Mouse (Mus musculus): ENCODE measurements around the gene Ppa2. TPM values are rescaled to one million over a fixed set of nuclear protein-coding genes. Genes with fewer than 3 reads are reported as not detected.

Ppa2 gene
- 85.5 and 88.5 TPM in 2 replicates for polyA plus RNA-seq (2014; fragmentation: Nextera tagmentation; extraction: Ambion mirVana)

- WGBS, result under 1% methylated on average over 70 of the region's 95 CpGs
Measured at GRCm38 (mm10) chr3:133309954-133310808, at the start of gene Ppa2. TSS of gene Ppa2 (plus strand) at chr3:133310110.

GRCm38 (mm10) chr3:133271887-133272286, 38.0 kb upstream of the Ppa2 start:
- Histone ChIP-seq H3K9me3 (ENCODE audit: control insufficient read depth, low read length) (no peaks in the 10 kb centered on the region), H3K4me1 (ENCODE audit: control insufficient read depth, insufficient read depth, low read length) (no peaks in the 10 kb centered on the region), H3K36me3 (ENCODE audit: control insufficient read depth, insufficient read depth, low read length) (no peaks in the 10 kb centered on the region), H3K27me3 (ENCODE audit: control insufficient read depth, insufficient read depth, low read length) (no peaks in the 10 kb centered on the region), H3K4me2 (no peak overlapping the region), H3K27ac (ENCODE audit: low read depth, low read length) (no peak overlapping the region), H3K9ac (ENCODE audit: low read length) (no peak overlapping the region), H3K4me3 (ENCODE audit: low read depth, low read length) (no peak overlapping the region)
- 19% methylated on average over 3 of the region's 3 CpGs for WGBS
- DNase-seq (ENCODE audit: low spot score, missing footprints), result peak; percentile 92
- no peak for ATAC-seq (ENCODE audit: low FRiP score)

More at GRCm38 (mm10) chr3:133309954-133310808, at the start of gene Ppa2:
- Histone ChIP-seq H3K9ac (ENCODE audit: low read length) (peak within 1 kb of the TSS; percentile 93), H3K4me3 (ENCODE audit: low read depth, low read length) (peak within 1 kb of the TSS; percentile 78), H3K9me3 (ENCODE audit: control insufficient read depth, low read length) (no peaks in the 10 kb centered on the region), H3K36me3 (ENCODE audit: control insufficient read depth, insufficient read depth, low read length) (no peaks in the 10 kb centered on the region), H3K4me2 (peak within 1 kb of the TSS; percentile 60), H3K27ac (ENCODE audit: low read depth, low read length) (peak within 1 kb of the TSS; percentile 95), H3K4me1 (ENCODE audit: control insufficient read depth, insufficient read depth, low read length) (peaks cover 2% of the 10 kb centered on the region; the same call in 1 of the 2 replicates), H3K27me3 (ENCODE audit: control insufficient read depth, insufficient read depth, low read length) (no peaks in the 10 kb centered on the region)
- DNase-seq (ENCODE audit: low spot score, missing footprints) (peak; percentile 99), ATAC-seq (ENCODE audit: low FRiP score) (peak; percentile 94)

GRCm38 (mm10) chr3:133284587-133284986, 25.3 kb upstream of the Ppa2 start:
- Histone ChIP-seq H3K9ac (ENCODE audit: low read length) (no peak overlapping the region), H3K4me1 (ENCODE audit: control insufficient read depth, insufficient read depth, low read length) (no peaks in the 10 kb centered on the region), H3K27me3 (ENCODE audit: control insufficient read depth, insufficient read depth, low read length) (no peaks in the 10 kb centered on the region), H3K27ac (ENCODE audit: low read depth, low read length) (no peak overlapping the region), H3K4me2 (no peak overlapping the region), H3K36me3 (ENCODE audit: control insufficient read depth, insufficient read depth, low read length) (no peaks in the 10 kb centered on the region), H3K9me3 (ENCODE audit: control insufficient read depth, low read length) (no peaks in the 10 kb centered on the region), H3K4me3 (ENCODE audit: low read depth, low read length) (no peak overlapping the region)
- ATAC-seq (ENCODE audit: low FRiP score) (no peak), DNase-seq (ENCODE audit: low spot score, missing footprints) (no peak)
- 87% methylated on average over 5 of the region's 5 CpGs for WGBS

GRCm38 (mm10) chr3:133288795-133289194, 21.1 kb upstream of the Ppa2 start:
- Histone ChIP-seq H3K4me1 (ENCODE audit: control insufficient read depth, insufficient read depth, low read length) (no peaks in the 10 kb centered on the region), H3K36me3 (ENCODE audit: control insufficient read depth, insufficient read depth, low read length) (no peaks in the 10 kb centered on the region), H3K9me3 (ENCODE audit: control insufficient read depth, low read length) (no peaks in the 10 kb centered on the region), H3K27ac (ENCODE audit: low read depth, low read length) (no peak overlapping the region), H3K4me3 (ENCODE audit: low read depth, low read length) (no peak overlapping the region), H3K9ac (ENCODE audit: low read length) (no peak overlapping the region), H3K4me2 (no peak overlapping the region), H3K27me3 (ENCODE audit: control insufficient read depth, insufficient read depth, low read length) (no peaks in the 10 kb centered on the region)
- DNase-seq (ENCODE audit: low spot score, missing footprints) (no peak), ATAC-seq (ENCODE audit: low FRiP score) (no peak)
- WGBS, result 93% methylated on average over 2 of the region's 2 CpGs

GRCm38 (mm10) chr3:133304328-133304727, 5.6 kb upstream of the Ppa2 start:
- Histone ChIP-seq H3K4me2 (no peak overlapping the region), H3K9me3 (ENCODE audit: control insufficient read depth, low read length) (no peaks in the 10 kb centered on the region), H3K9ac (ENCODE audit: low read length) (no peak overlapping the region), H3K27me3 (ENCODE audit: control insufficient read depth, insufficient read depth, low read length) (no peaks in the 10 kb centered on the region), H3K27ac (ENCODE audit: low read depth, low read length) (no peak overlapping the region), H3K4me3 (ENCODE audit: low read depth, low read length) (no peak overlapping the region), H3K36me3 (ENCODE audit: control insufficient read depth, insufficient read depth, low read length) (no peaks in the 10 kb centered on the region), H3K4me1 (ENCODE audit: control insufficient read depth, insufficient read depth, low read length) (no peaks in the 10 kb centered on the region)
- DNase-seq (ENCODE audit: low spot score, missing footprints), result no peak
- no peak for ATAC-seq (ENCODE audit: low FRiP score)
- 89% methylated on average over 3 of the region's 3 CpGs for WGBS

GRCm38 (mm10) chr3:133308361-133308760, 1.5 kb upstream of the Ppa2 start:
- H3K36me3 ChIP-seq (ENCODE audit: control insufficient read depth, insufficient read depth, low read length), result no peaks in the 10 kb centered on the region
- no peak overlapping the region for H3K9ac ChIP-seq (ENCODE audit: low read length)
- H3K4me3 ChIP-seq (ENCODE audit: low read depth, low read length), result no peak overlapping the region
- peaks cover 2% of the 10 kb centered on the region; the same call in 1 of the 2 replicates for H3K4me1 ChIP-seq (ENCODE audit: control insufficient read depth, insufficient read depth, low read length)
- H3K4me2 ChIP-seq, result no peak overlapping the region
- H3K27ac ChIP-seq (ENCODE audit: low read depth, low read length), result no peak overlapping the region
- H3K9me3 ChIP-seq (ENCODE audit: control insufficient read depth, low read length), result no peaks in the 10 kb centered on the region
- H3K27me3 ChIP-seq (ENCODE audit: control insufficient read depth, insufficient read depth, low read length), result no peaks in the 10 kb centered on the region
- ATAC-seq (ENCODE audit: low FRiP score) (no peak), DNase-seq (ENCODE audit: low spot score, missing footprints) (no peak)
- WGBS, result 95% methylated on average over 3 of the region's 3 CpGs

- H3K9me3 ChIP-seq (ENCODE audit: control insufficient read depth, low read length), result no peaks in the 10 kb centered on the region
- no peak overlapping the region for H3K9ac ChIP-seq (ENCODE audit: low read length)
- no peak overlapping the region for H3K27ac ChIP-seq (ENCODE audit: low read depth, low read length)
- 92% methylated on average over 7 of the region's 7 CpGs for WGBS
- no peaks in the 10 kb centered on the region for H3K36me3 ChIP-seq (ENCODE audit: control insufficient read depth, insufficient read depth, low read length)
- DNase-seq (ENCODE audit: low spot score, missing footprints) (no peak), ATAC-seq (ENCODE audit: low FRiP score) (no peak)
- no peak overlapping the region for H3K4me2 ChIP-seq
- H3K27me3 ChIP-seq (ENCODE audit: control insufficient read depth, insufficient read depth, low read length), result no peaks in the 10 kb centered on the region
- no peak overlapping the region for H3K4me3 ChIP-seq (ENCODE audit: low read depth, low read length)
- peaks cover 2% of the 10 kb centered on the region; the same call in 1 of the 2 replicates for H3K4me1 ChIP-seq (ENCODE audit: control insufficient read depth, insufficient read depth, low read length)
Measured at GRCm38 (mm10) chr3:133309359-133309758, 551 bp upstream of the Ppa2 start.

- H3K4me1 ChIP-seq (ENCODE audit: control insufficient read depth, insufficient read depth, low read length), result peaks cover 2% of the 10 kb centered on the region; the same call in 1 of the 2 replicates
- WGBS, result 21% methylated on average over 14 of the region's 14 CpGs
- peak overlapping the region; percentile 60 for H3K4me2 ChIP-seq
- peak; percentile 92 for DNase-seq (ENCODE audit: low spot score, missing footprints)
- H3K36me3 ChIP-seq (ENCODE audit: control insufficient read depth, insufficient read depth, low read length), result no peaks in the 10 kb centered on the region
- H3K4me3 ChIP-seq (ENCODE audit: low read depth, low read length), result peak overlapping the region; percentile 78
- ATAC-seq (ENCODE audit: low FRiP score), result peak; percentile 17; the same call in 1 of the 2 replicates
- no peaks in the 10 kb centered on the region for H3K27me3 ChIP-seq (ENCODE audit: control insufficient read depth, insufficient read depth, low read length)
- H3K9ac ChIP-seq (ENCODE audit: low read length), result peak overlapping the region; percentile 93
- H3K9me3 ChIP-seq (ENCODE audit: control insufficient read depth, low read length), result no peaks in the 10 kb centered on the region
- peak overlapping the region; percentile 95 for H3K27ac ChIP-seq (ENCODE audit: low read depth, low read length)
Measured at GRCm38 (mm10) chr3:133310809-133311179, 884 bp downstream of the Ppa2 start.

GRCm38 (mm10) chr3:133312331-133312730, 2.4 kb downstream of the Ppa2 start:
- Histone ChIP-seq H3K9ac (ENCODE audit: low read length) (no peak overlapping the region), H3K9me3 (ENCODE audit: control insufficient read depth, low read length) (no peaks in the 10 kb centered on the region), H3K4me2 (no peak overlapping the region), H3K4me1 (ENCODE audit: control insufficient read depth, insufficient read depth, low read length) (peaks cover 2% of the 10 kb centered on the region; the same call in 1 of the 2 replicates), H3K27me3 (ENCODE audit: control insufficient read depth, insufficient read depth, low read length) (no peaks in the 10 kb centered on the region), H3K36me3 (ENCODE audit: control insufficient read depth, insufficient read depth, low read length) (no peaks in the 10 kb centered on the region), H3K27ac (ENCODE audit: low read depth, low read length) (no peak overlapping the region), H3K4me3 (ENCODE audit: low read depth, low read length) (no peak overlapping the region)
- DNase-seq (ENCODE audit: low spot score, missing footprints) (no peak), ATAC-seq (ENCODE audit: low FRiP score) (no peak)
- 86% methylated on average over 3 of the region's 3 CpGs for WGBS

Data from midbrain, embryonic 11.5 days (tissue).